Mouse (Mus musculus): ENCODE data around the gene Zfp423.

DNA sequence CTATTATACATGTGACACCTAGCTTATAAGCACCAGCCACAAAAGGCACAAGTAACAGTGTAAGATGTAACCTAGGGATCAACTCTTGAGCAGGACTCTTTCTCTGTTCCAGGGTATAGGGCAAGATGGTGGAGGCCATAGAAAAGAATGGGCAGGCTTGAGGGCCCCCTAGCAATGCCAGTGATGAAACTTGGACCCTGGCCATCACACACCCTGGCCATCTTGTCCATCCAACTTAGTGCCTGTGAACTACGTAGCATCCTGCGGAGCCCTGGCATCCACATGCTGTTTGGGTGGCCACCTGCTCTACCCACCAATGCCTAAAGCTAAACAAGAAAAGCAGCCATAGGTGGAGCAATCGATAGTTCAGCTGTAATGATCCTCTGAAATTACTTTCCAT is 254.6 kb downstream of the Zfp423 start:
- no peak for TF ChIP-seq CTCF (IDR thresholded peaks at IDR 0.05; ENCODE audit: borderline replicate concordance, insufficient read depth, low read length)
- no peak for TF ChIP-seq POLR2A (IDR thresholded peaks at IDR 0.05; ENCODE audit: low read depth, low read length)
